Mouse (Mus musculus) hindbrain, embryonic 14.5 days (tissue): ENCODE results near the gene Anks1b. TPM values are rescaled to one million over a fixed set of nuclear protein-coding genes. Genes with fewer than 3 reads are reported as not detected.

Experiments
- ATAC-seq: fragments of 200-750 bp; cut with Nextera tagmentation; 2 replicates; pipeline ENCODE4 v1.8.0; 2017; ENCODE audit warnings: moderate number of reproducible peaks, mild to moderate bottlenecking, moderate TSS enrichment, moderate library complexity; ENCODE audit not compliant: low FRiP score
- DNase-seq: peaks from one replicate; pipeline ENCODE4 v3.0.0-alpha.2; 2015; ENCODE audit warnings: low spot score
- H3K27ac ChIP-seq: fragments of 300-500 bp; sonication (generic); 2 replicates; pipeline ENCODE4 v1.5.1; 2014; ENCODE audit warnings: mild to moderate bottlenecking, moderate library complexity
- H3K27me3 ChIP-seq: fragments of 300-500 bp; sonication (generic); 2 replicates; pipeline ENCODE4 v1.6.1; 2014; ENCODE audit warnings: mild to moderate bottlenecking, low read length, mixed read lengths; ENCODE audit not compliant: control insufficient read depth, insufficient read depth
- H3K36me3 ChIP-seq: fragments of 300-500 bp; sonication (generic); replicated peaks from 2 replicates; pipeline ENCODE4 v1.6.1; 2014; ENCODE audit not compliant: control insufficient read depth, insufficient read depth
- H3K4me1 ChIP-seq: fragments of 300-500 bp; sonication (generic); replicated peaks from 2 replicates; pipeline ENCODE4 v1.6.1; 2014; ENCODE audit warnings: antibody characterized with exemption, low read length, mixed read lengths; ENCODE audit not compliant: control insufficient read depth, insufficient read depth
- H3K4me2 ChIP-seq: fragments of 300-500 bp; sonication (generic); replicated peaks from 2 replicates; pipeline ENCODE4 v1.6.1; 2014; ENCODE audit warnings: mild to moderate bottlenecking, moderate library complexity
- H3K4me3 ChIP-seq: fragments of 300-500 bp; sonication (generic); replicated peaks from 2 replicates; pipeline ENCODE4 v1.5.1; 2014; ENCODE audit warnings: mild to moderate bottlenecking, low read length
- H3K9ac ChIP-seq: fragments of 300-500 bp; sonication (generic); 2 replicates; pipeline ENCODE4 v1.6.1; 2014
- H3K9me3 ChIP-seq: fragments of 300-500 bp; sonication (generic); 2 replicates; pipeline ENCODE4 v1.6.1; 2016; ENCODE audit warnings: low read length; ENCODE audit not compliant: control insufficient read depth
- WGBS: fragments of 180-500 bp; shearing (Covaris S2); extraction: QIAGEN DNeasy Blood & Tissue Kit; methylation state at CpG from one replicate; pipeline ENCODE4 v1.1.7; 2014; 5-methylcytosine and 5-hydroxymethylcytosine counted together
- polyA plus RNA-seq: library from polyadenylated mRNA; unstranded; fragments of >200 nt; fragmentation: Nextera tagmentation; extraction: Ambion mirVana; gene quantifications from 2 replicates; pipeline ENCODE4 v1.2.1, GENCODE M21; 2014

Anks1b gene
- polyA plus RNA-seq, 1 experiment from 2014 or later: 69.4 TPM

DNA sequence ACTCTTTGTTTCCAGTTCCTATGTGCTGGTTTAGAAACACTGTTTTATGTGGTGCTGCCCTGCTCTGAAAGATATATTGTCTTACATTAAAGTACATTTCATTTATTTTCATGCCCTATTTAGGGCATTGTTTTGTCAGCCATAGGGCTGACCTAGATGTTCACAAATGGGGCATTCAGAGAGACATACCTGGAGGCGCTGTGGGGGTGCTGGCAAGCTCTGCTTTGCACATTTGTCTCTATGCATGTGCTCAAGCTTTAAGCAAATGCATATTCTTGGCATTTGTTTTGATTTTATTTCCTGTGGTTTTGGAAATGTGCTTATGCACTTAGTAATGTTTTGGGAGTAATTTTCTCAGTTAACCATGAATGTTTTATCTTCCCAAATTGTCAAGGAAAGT, 43.8 kb downstream of the Anks1b start:
- no peak overlapping the region for H3K9ac ChIP-seq
- H3K4me1 ChIP-seq: no peaks in the 10 kb centered on the region
- H3K27ac ChIP-seq: no peak overlapping the region
- H3K36me3 ChIP-seq: no peaks in the 10 kb centered on the region
- no peaks in the 10 kb centered on the region for H3K9me3 ChIP-seq
- 81% methylated on average over 1 of the region's 1 CpGs for WGBS
- no peak for ATAC-seq
- H3K4me2 ChIP-seq: no peak overlapping the region
- no peak overlapping the region for H3K4me3 ChIP-seq
- no peaks in the 10 kb centered on the region for H3K27me3 ChIP-seq
- DNase-seq: no peak

DNA sequence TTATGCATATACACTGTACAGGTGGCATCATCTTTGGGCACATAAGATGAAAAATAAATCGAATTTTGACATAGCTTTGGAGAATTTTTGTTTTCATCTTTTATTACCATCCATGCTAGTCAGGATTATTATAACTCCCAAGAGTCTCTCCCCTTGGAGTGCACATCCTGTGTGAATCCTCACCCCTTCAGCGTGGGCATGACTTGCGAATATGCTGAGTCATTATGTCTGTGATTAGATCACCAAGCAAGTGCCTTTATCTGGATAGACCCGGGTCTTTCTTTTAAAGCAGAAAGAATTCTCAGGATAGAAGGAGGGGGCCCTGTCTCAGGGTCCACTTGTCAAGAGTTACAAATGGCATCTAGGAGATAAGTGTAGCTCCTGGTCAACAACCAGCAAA, 48.7 kb downstream of the Anks1b start:
- Histone ChIP-seq H3K27ac (no peak overlapping the region), H3K4me2 (no peak overlapping the region), H3K4me1 (no peaks in the 10 kb centered on the region), H3K9ac (no peak overlapping the region), H3K36me3 (no peaks in the 10 kb centered on the region), H3K4me3 (no peak overlapping the region), H3K9me3 (peaks cover 12% of the 10 kb centered on the region), H3K27me3 (no peaks in the 10 kb centered on the region)
- ATAC-seq (no peak), DNase-seq (no peak)
- 94% methylated on average over 4 of the region's 4 CpGs for WGBS

DNA sequence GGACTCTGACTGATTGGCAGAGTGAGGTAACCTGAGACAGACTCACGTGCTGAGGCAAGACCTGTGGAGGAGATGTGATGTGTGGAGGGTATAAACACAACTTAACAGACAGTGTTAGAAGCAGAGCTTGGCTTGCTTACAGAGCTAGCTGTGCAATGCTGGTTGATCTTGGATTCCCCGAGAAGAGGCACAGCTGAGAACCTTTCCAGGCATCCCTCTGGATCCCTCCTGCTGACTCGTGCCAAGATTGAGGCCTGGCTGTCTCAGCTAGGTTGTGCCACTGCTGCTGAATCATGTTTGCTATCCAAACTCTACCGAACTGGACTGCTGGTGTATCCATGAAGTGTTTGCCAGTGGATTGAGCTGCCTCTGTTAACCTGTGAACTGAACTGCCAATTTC, 68.9 kb downstream of the Anks1b start:
- Histone ChIP-seq H3K36me3 (no peaks in the 10 kb centered on the region), H3K27ac (no peak overlapping the region), H3K4me3 (no peak overlapping the region), H3K9me3 (no peaks in the 10 kb centered on the region), H3K27me3 (no peaks in the 10 kb centered on the region), H3K9ac (no peak overlapping the region), H3K4me1 (no peaks in the 10 kb centered on the region), H3K4me2 (no peak overlapping the region)
- WGBS: 76% methylated on average over 4 of the region's 4 CpGs
- no peak for ATAC-seq
- no peak for DNase-seq

GRCm38 (mm10) chr10:89946636-89947349, 73.5 kb downstream of the Anks1b start:
- H3K4me2 ChIP-seq: no peak overlapping the region
- no peaks in the 10 kb centered on the region for H3K36me3 ChIP-seq
- no peaks in the 10 kb centered on the region for H3K27me3 ChIP-seq
- no peaks in the 10 kb centered on the region for H3K4me1 ChIP-seq
- H3K4me3 ChIP-seq: no peak overlapping the region
- H3K9me3 ChIP-seq: no peaks in the 10 kb centered on the region
- DNase-seq (no peak), ATAC-seq (no peak)
- WGBS: 100% methylated on average over 1 of the region's 1 CpGs
- no peak overlapping the region for H3K27ac ChIP-seq
- no peak overlapping the region for H3K9ac ChIP-seq

DNA sequence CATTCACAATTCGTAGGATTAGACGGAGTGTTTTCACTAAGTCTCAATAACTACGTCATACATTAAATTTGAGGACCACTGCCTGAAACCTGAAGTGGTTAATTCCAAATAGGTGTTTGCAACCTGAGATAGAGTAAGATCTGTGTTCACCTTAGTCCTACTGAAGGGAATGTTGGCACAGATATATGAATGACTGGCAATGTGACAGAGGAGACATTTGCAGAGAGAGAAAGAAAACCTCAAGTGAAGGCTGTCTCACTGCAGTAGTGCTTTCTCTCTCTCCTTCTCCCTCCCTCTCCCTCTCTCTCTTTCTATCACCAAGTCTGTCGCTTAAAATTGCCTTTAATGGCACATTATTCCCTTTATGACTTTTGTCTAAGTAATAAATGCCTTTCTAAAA, 101.1 kb downstream of the Anks1b start:
- ATAC-seq (no peak), DNase-seq (no peak)
- H3K27me3 ChIP-seq: no peaks in the 10 kb centered on the region
- H3K36me3 ChIP-seq: no peaks in the 10 kb centered on the region
- H3K27ac ChIP-seq: no peak overlapping the region
- H3K9ac ChIP-seq: no peak overlapping the region
- H3K4me3 ChIP-seq: no peak overlapping the region
- 80% methylated on average over 4 of the region's 4 CpGs for WGBS
- no peaks in the 10 kb centered on the region for H3K9me3 ChIP-seq
- no peaks in the 10 kb centered on the region for H3K4me1 ChIP-seq
- H3K4me2 ChIP-seq: no peak overlapping the region

GRCm38 (mm10) chr10:89975431-89975841, 102.1 kb downstream of the Anks1b start:
- H3K36me3 ChIP-seq: no peaks in the 10 kb centered on the region
- H3K9ac ChIP-seq: no peak overlapping the region
- H3K9me3 ChIP-seq: no peaks in the 10 kb centered on the region
- H3K4me3 ChIP-seq: no peak overlapping the region
- DNase-seq (no peak), ATAC-seq (peak; percentile 76; the same call in 1 of the 2 replicates)
- H3K4me1 ChIP-seq: no peaks in the 10 kb centered on the region
- WGBS: 71% methylated on average over 3 of the region's 3 CpGs
- no peaks in the 10 kb centered on the region for H3K27me3 ChIP-seq
- no peak overlapping the region for H3K27ac ChIP-seq
- no peak overlapping the region for H3K4me2 ChIP-seq

GRCm38 (mm10) chr10:89976577-89976976, 103.3 kb downstream of the Anks1b start:
- DNase-seq (no peak), ATAC-seq (no peak)
- no peak overlapping the region for H3K27ac ChIP-seq
- 82% methylated on average over 3 of the region's 3 CpGs for WGBS
- no peaks in the 10 kb centered on the region for H3K27me3 ChIP-seq
- H3K4me1 ChIP-seq: no peaks in the 10 kb centered on the region
- H3K4me3 ChIP-seq: no peak overlapping the region
- no peaks in the 10 kb centered on the region for H3K36me3 ChIP-seq
- no peak overlapping the region for H3K9ac ChIP-seq
- H3K9me3 ChIP-seq: no peaks in the 10 kb centered on the region
- no peak overlapping the region for H3K4me2 ChIP-seq

- Histone ChIP-seq H3K4me1 (no peaks in the 10 kb centered on the region), H3K27me3 (no peaks in the 10 kb centered on the region), H3K9ac (no peak overlapping the region), H3K27ac (no peak overlapping the region), H3K4me3 (no peak overlapping the region), H3K4me2 (no peak overlapping the region), H3K9me3 (no peaks in the 10 kb centered on the region), H3K36me3 (no peaks in the 10 kb centered on the region)
- ATAC-seq: no peak
- 90% methylated on average over 5 of the region's 5 CpGs for WGBS
- no peak for DNase-seq
Measured at GRCm38 (mm10) chr10:89994171-89994570, 120.9 kb downstream of the Anks1b start.

- Histone ChIP-seq H3K4me1 (no peaks in the 10 kb centered on the region), H3K4me2 (no peak overlapping the region), H3K9me3 (no peaks in the 10 kb centered on the region), H3K27me3 (no peaks in the 10 kb centered on the region), H3K27ac (no peak overlapping the region), H3K36me3 (no peaks in the 10 kb centered on the region), H3K4me3 (no peak overlapping the region), H3K9ac (no peak overlapping the region)
- ATAC-seq (no peak), DNase-seq (no peak)
- WGBS: 74% methylated on average over 6 of the region's 6 CpGs
Measured at GRCm38 (mm10) chr10:89995621-89996428, 122.5 kb downstream of the Anks1b start.
